Mouse (Mus musculus) CH12.LX (cell line): Measurements from ENCODE around the gene Pus3. TPM values are rescaled to one million over a fixed set of nuclear protein-coding genes. Genes with fewer than 3 reads are reported as not detected.

ENCODE experiments used
- DNase-seq: peaks from one replicate; pipeline ENCODE4 v3.0.0-alpha.2; 2013; ENCODE audit errors: extremely low read depth
- H3K27ac ChIP-seq: 2 replicates; pipeline ENCODE4 v1.5.1; 2012; ENCODE audit warnings: low read depth, mild to moderate bottlenecking, control low read depth, moderate library complexity; ENCODE audit not compliant: insufficient read depth
- H3K27me3 ChIP-seq: replicated peaks from 2 replicates; pipeline ENCODE3; 2012; ENCODE audit warnings: inconsistent platforms
- H3K36me3 ChIP-seq, 2 experiments: replicated peaks in 1 of 2; 2 replicates each; pipeline versions ENCODE3 to v1.6.1; 2012; ENCODE audit warnings: inconsistent platforms in 1 of 2, low read length in 1 of 2, mild to moderate bottlenecking in 1 of 2, mixed read lengths in 1 of 2, moderate library complexity in 1 of 2; ENCODE audit not compliant: control insufficient read depth in 1 of 2, insufficient read depth in 1 of 2
- H3K4me1 ChIP-seq, 2 experiments: 2 replicates each; pipeline ENCODE4 v1.6.1; 2012; ENCODE audit warnings: inconsistent platforms in 1 of 2, moderate library complexity in 1 of 2; ENCODE audit not compliant: insufficient read depth in 2 of 2, control insufficient read depth in 1 of 2
- H3K4me2 ChIP-seq: 2 replicates; pipeline ENCODE4 v1.6.1; 2012; ENCODE audit warnings: low read depth, mild to moderate bottlenecking, control low read depth; ENCODE audit not compliant: poor library complexity, insufficient read depth, severe bottlenecking
- H3K4me3 ChIP-seq, 3 experiments: fragments of 150-350 bp in 1 of 3; sonication (generic) in 1 of 3; replicated peaks in 1 of 3; 2 replicates each; pipeline versions ENCODE3 to v1.5.1; 2011 to 2012; ENCODE audit warnings: low read depth in 2 of 3, low read length in 2 of 3, mild to moderate bottlenecking in 2 of 3, moderate library complexity in 2 of 3, control low read depth in 1 of 3, improper control_type of control experiment in 1 of 3, inconsistent platforms in 1 of 3, mixed read lengths in 1 of 3; ENCODE audit not compliant: poor library complexity in 1 of 3
- H3K79me2 ChIP-seq: replicated peaks from 2 replicates; pipeline ENCODE4 v1.6.1; 2012; ENCODE audit warnings: mild to moderate bottlenecking, moderate library complexity; ENCODE audit not compliant: control insufficient read depth, poor library complexity, insufficient read depth, severe bottlenecking; ENCODE audit errors: extremely low read depth
- H3K9ac ChIP-seq: 2 replicates; pipeline ENCODE4 v1.6.1; 2012; ENCODE audit warnings: low read depth, mild to moderate bottlenecking, control low read depth, moderate library complexity; ENCODE audit not compliant: insufficient read depth
- H3K9me3 ChIP-seq: replicated peaks from 2 replicates; pipeline ENCODE3; 2012; ENCODE audit warnings: low read length, inconsistent platforms, mixed read lengths
- BHLHE40 ChIP-seq: IDR thresholded peaks from 2 replicates; pipeline ENCODE4 v1.6.1; 2011; ENCODE audit warnings: mild to moderate bottlenecking, low read depth, low read length, improper control_type of control experiment
- CHD1 ChIP-seq: IDR thresholded peaks from 2 replicates; pipeline ENCODE4 v1.6.1; 2012; ENCODE audit warnings: low read depth, low read length, improper control_type of control experiment, inconsistent platforms
- E2F4 ChIP-seq: IDR thresholded peaks from 2 replicates; pipeline ENCODE4 v1.6.1; 2011; ENCODE audit warnings: low read depth, low read length, improper control_type of control experiment; ENCODE audit not compliant: insufficient replicate concordance
- ELF1 ChIP-seq: IDR thresholded peaks from 2 replicates; pipeline ENCODE4 v1.6.1; 2014; ENCODE audit warnings: low read depth, mild to moderate bottlenecking, inconsistent platforms, low read length, improper control_type of control experiment
- EP300 ChIP-seq: IDR thresholded peaks from 2 replicates; pipeline ENCODE4 v1.6.1; 2011; ENCODE audit warnings: low read length, improper control_type of control experiment
- ETS1 ChIP-seq: conservative IDR thresholded peaks from 2 replicates; pipeline ENCODE4 v1.6.1; 2012; ENCODE audit warnings: low read depth, mild to moderate bottlenecking, inconsistent platforms, low read length, improper control_type of control experiment, moderate library complexity
- HCFC1 ChIP-seq: IDR thresholded peaks from 2 replicates; pipeline ENCODE4 v1.6.1; 2012; ENCODE audit warnings: low read depth, mild to moderate bottlenecking, inconsistent platforms, low read length, improper control_type of control experiment
- IRF4 ChIP-seq: IDR thresholded peaks from 2 replicates; pipeline ENCODE4 v1.6.1; 2014; ENCODE audit warnings: low read depth, mild to moderate bottlenecking, inconsistent platforms, low read length, improper control_type of control experiment
- JUND ChIP-seq: conservative IDR thresholded peaks from 2 replicates; pipeline ENCODE4 v1.6.1; 2011; ENCODE audit warnings: low read depth, low read length, improper control_type of control experiment
- KAT2A ChIP-seq: IDR thresholded peaks from 2 replicates; pipeline ENCODE4 v1.6.1; 2012; ENCODE audit warnings: low read length, improper control_type of control experiment, inconsistent platforms; ENCODE audit not compliant: insufficient replicate concordance
- MAFK ChIP-seq: IDR thresholded peaks from 2 replicates; pipeline ENCODE4 v1.6.1; 2011; ENCODE audit warnings: low read length, improper control_type of control experiment; ENCODE audit not compliant: insufficient replicate concordance
- MAX ChIP-seq: IDR thresholded peaks from 2 replicates; pipeline ENCODE4 v1.6.1; 2011; ENCODE audit warnings: low read length, improper control_type of control experiment
- MAZ ChIP-seq: IDR thresholded peaks from 2 replicates; pipeline ENCODE4 v1.6.1; 2012; ENCODE audit warnings: low read depth, mild to moderate bottlenecking, inconsistent platforms, low read length, improper control_type of control experiment, moderate library complexity
- NELFE ChIP-seq: IDR thresholded peaks from 2 replicates; pipeline ENCODE4 v1.6.1; 2011; ENCODE audit warnings: low read depth, low read length, improper control_type of control experiment
- PAX5 ChIP-seq: IDR thresholded peaks from 2 replicates; pipeline ENCODE4 v1.6.1; 2012; ENCODE audit warnings: low read length, inconsistent platforms, mixed read lengths
- POLR2A ChIP-seq: IDR thresholded peaks from 2 replicates; pipeline ENCODE4 v1.6.1; 2011; ENCODE audit warnings: low read depth, mild to moderate bottlenecking, improper control_type of control experiment, low read length
- RAD21 ChIP-seq: IDR thresholded peaks from 2 replicates; pipeline ENCODE4 v1.6.1; 2011; ENCODE audit warnings: low read depth, mild to moderate bottlenecking, low read length, improper control_type of control experiment, moderate library complexity
- SIN3A ChIP-seq: IDR thresholded peaks from 2 replicates; pipeline ENCODE4 v1.6.1; 2012; ENCODE audit warnings: low read length, improper control_type of control experiment, inconsistent platforms
- SMC3 ChIP-seq: IDR thresholded peaks from 2 replicates; pipeline ENCODE4 v1.6.1; 2011; ENCODE audit warnings: low read depth, low read length, improper control_type of control experiment
- TBP ChIP-seq: conservative IDR thresholded peaks from 2 replicates; pipeline ENCODE4 v1.6.1; 2011; ENCODE audit warnings: low read depth, low read length, improper control_type of control experiment
- UBTF ChIP-seq: IDR thresholded peaks from 2 replicates; pipeline ENCODE4 v1.6.1; 2012; ENCODE audit warnings: low read depth, mild to moderate bottlenecking, inconsistent platforms, low read length, improper control_type of control experiment, moderate library complexity
- USF2 ChIP-seq: conservative IDR thresholded peaks from 2 replicates; pipeline ENCODE4 v1.6.1; 2011; ENCODE audit warnings: low read depth, low read length, improper control_type of control experiment
- ZNF384 ChIP-seq: IDR thresholded peaks from 2 replicates; pipeline ENCODE4 v1.6.1; 2012; ENCODE audit warnings: low read depth, low read length, improper control_type of control experiment, inconsistent platforms
- dilution Hi-C: fragments of 300-500 bp; cut with MboI; formaldehyde crosslinking; loops from 2 replicates; pipeline ENCODE4 v1.14.3; 2020; ENCODE audit warnings: low sequenced_read_pairs; ENCODE audit not compliant: extremely low pct_unique_long_range_greater_than_20kb, extremely low pct_ligation_motif_present
- in situ Hi-C: fragments of 300-500 bp; cut with MboI; formaldehyde crosslinking; loops from 3 replicates; pipeline ENCODE4 v1.14.3; 2019; ENCODE audit warnings: low sequenced_read_pairs, low pct_ligation_motif_present, low pct_unique_long_range_greater_than_20kb, mixed read lengths
- polyA plus RNA-seq: library from polyadenylated mRNA; unstranded; fragments of >175 nt; gene quantifications from 2 replicates; pipeline ENCODE4 v1.2.1, GENCODE M21; 2012; ENCODE audit warnings: low read depth; ENCODE audit not compliant: insufficient read length
- total RNA-seq, 2 experiments: library from RNA; depleted of rRNA; stranded (reverse); fragments of 300-350 nt in 1 of 2; fragments of >200 nt in 1 of 2; gene quantifications; 2 replicates each; pipeline ENCODE4 v1.2.3; 2012 to 2014

The Pus3 gene
- total and polyA plus RNA-seq, 3 experiments, result 18.0 to 40.8 (median 21.8) TPM

DNA sequence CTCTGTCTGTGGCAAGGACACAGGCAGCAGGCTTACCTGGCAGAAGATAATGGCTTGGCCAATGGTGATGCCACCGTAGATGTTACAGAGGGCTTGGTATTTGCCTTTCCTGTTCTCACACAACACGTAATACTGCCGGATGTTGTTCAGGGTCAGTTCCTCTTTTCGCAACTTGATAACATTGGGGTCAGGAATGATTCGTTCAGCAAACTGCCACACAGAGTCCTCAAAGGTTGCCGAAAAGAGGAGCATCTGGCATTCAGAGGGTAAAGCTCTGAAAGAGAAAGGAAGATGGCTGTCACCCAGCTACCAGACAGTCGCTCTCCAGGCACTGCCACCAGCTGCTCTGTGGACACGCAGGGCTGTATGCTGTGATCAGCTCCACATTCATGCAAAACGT, 11.7 kb upstream of the Pus3 start:
- no peaks in the 10 kb centered on the region for H3K36me3 ChIP-seq
- in situ Hi-C loops, result loop anchor here (10.0 to 25.0 kb wide), 2 partner anchors 342 to 509 kb away; partner anchors contain the start of genes Srpr and Tirap
- peaks cover 2% of the 10 kb centered on the region for H3K27me3 ChIP-seq
- no peak overlapping the region for H3K9ac ChIP-seq
- peak overlapping the region; percentile 8; the same call in 1 of the 2 replicates for H3K4me2 ChIP-seq
- H3K79me2 ChIP-seq, result no peaks in the 10 kb centered on the region
- H3K4me1 ChIP-seq, result peaks cover 15 to 24% of the 10 kb centered on the region in 2 experiments
- no peak for TF ChIP-seq UBTF
- TF ChIP-seq PAX5, result no peak
- no peak for TF ChIP-seq ETS1
- peak; percentile 24; the same call in 1 of the 2 replicates for TF ChIP-seq HCFC1
- TF ChIP-seq MAX, result peak; percentile 36; the same call in 1 of the 2 replicates
- peak; percentile 84 for TF ChIP-seq IRF4
- 0 out of 2 replicates have a peak, but pooled peaks have one; percentile 45 for TF ChIP-seq ELF1
- TF ChIP-seq BHLHE40, result no peak
- TF ChIP-seq SIN3A, result 0 out of 2 replicates have a peak, but pooled peaks have one; percentile 16
- no peak for TF ChIP-seq RAD21
- TF ChIP-seq E2F4, result no peak
- no peak for TF ChIP-seq MAZ
- TF ChIP-seq MAFK, result no peak
- no peak for TF ChIP-seq ZNF384
- 0 out of 2 replicates have a peak, but pooled peaks have one; percentile 22 for TF ChIP-seq POLR2A
- no peak for TF ChIP-seq JUND
- TF ChIP-seq TBP, result no peak
- peak; percentile 77 for TF ChIP-seq EP300
- no peaks in the 10 kb centered on the region for H3K9me3 ChIP-seq
- peak overlapping the region; percentile 9 to 35 (median 15) for H3K4me3 ChIP-seq
- dilution Hi-C loops, result loop anchor here (25.0 kb wide), 1 partner anchor 259 kb away; no protein-coding TSS in a partner anchor
- DNase-seq, result peak; percentile 63
- H3K27ac ChIP-seq, result no peak overlapping the region

- H3K9me3 ChIP-seq, result no peaks in the 10 kb centered on the region
- in situ Hi-C loops (loop anchor here (10.0 to 25.0 kb wide), 2 partner anchors 344 to 511 kb away; partner anchors contain the start of genes Srpr and Tirap), dilution Hi-C loops (loop anchor here (25.0 kb wide), 1 partner anchor 261 kb away; no protein-coding TSS in a partner anchor)
- H3K36me3 ChIP-seq, result no peaks in the 10 kb centered on the region
- H3K4me3 ChIP-seq, result no peak overlapping the region
- peaks cover 11% of the 10 kb centered on the region for H3K27me3 ChIP-seq
- H3K79me2 ChIP-seq, result no peaks in the 10 kb centered on the region
- H3K27ac ChIP-seq, result no peak overlapping the region
- no peak overlapping the region for H3K9ac ChIP-seq
- TF ChIP-seq ZNF384 (no peak), SIN3A (no peak), NELFE (no peak), SMC3 (no peak), EP300 (no peak), CHD1 (no peak), USF2 (no peak), HCFC1 (no peak), RAD21 (no peak), KAT2A (no peak)
- no peak overlapping the region for H3K4me2 ChIP-seq
- H3K4me1 ChIP-seq, result peaks cover 15 to 24% of the 10 kb centered on the region in 2 experiments
- no peak for DNase-seq
These were observed 9.9 kb upstream of the Pus3 start for GRCm38 (mm10) chr9:35548455-35548854.
